Mouse (Mus musculus): ENCODE results near the gene Pten. TPM values are rescaled to one million over a fixed set of nuclear protein-coding genes. Genes with fewer than 3 reads are reported as not detected.

The Pten gene
- polyA plus RNA-seq, 1 experiment from 2014 or later, result 12.0 TPM

GRCm38 (mm10) chr19:32749425-32749824 lies 7.9 kb upstream of the Pten start:
- no peaks in the 10 kb centered on the region for H3K27me3 ChIP-seq (ENCODE audit: control insufficient read depth, insufficient read depth, low read depth, low read length)
- H3K9ac ChIP-seq (ENCODE audit: low read depth, low read length), result no peak overlapping the region
- H3K4me1 ChIP-seq (ENCODE audit: control insufficient read depth, insufficient read depth, low read length), result peaks cover 2% of the 10 kb centered on the region
- no peaks in the 10 kb centered on the region for H3K36me3 ChIP-seq (ENCODE audit: control insufficient read depth, insufficient read depth, low read length)
- H3K4me3 ChIP-seq (ENCODE audit: low read depth, low read length), result no peak overlapping the region
- no peaks in the 10 kb centered on the region for H3K9me3 ChIP-seq (replicated peaks; ENCODE audit: control insufficient read depth, low read length, poor library complexity, severe bottlenecking)
- H3K27ac ChIP-seq (ENCODE audit: low read length), result no peak overlapping the region
- ATAC-seq, result no peak
- H3K4me2 ChIP-seq (ENCODE audit: low read length), result no peak overlapping the region
- under 1% methylated on average over 6 of the region's 6 CpGs for WGBS

GRCm38 (mm10) chr19:32752357-32752756 lies 4.9 kb upstream of the Pten start:
- Histone ChIP-seq H3K36me3 (ENCODE audit: control insufficient read depth, insufficient read depth, low read length) (no peaks in the 10 kb centered on the region), H3K27ac (ENCODE audit: low read length) (no peak overlapping the region), H3K27me3 (ENCODE audit: control insufficient read depth, insufficient read depth, low read depth, low read length) (no peaks in the 10 kb centered on the region), H3K4me1 (ENCODE audit: control insufficient read depth, insufficient read depth, low read length) (peaks cover 12% of the 10 kb centered on the region), H3K9ac (ENCODE audit: low read depth, low read length) (no peak overlapping the region), H3K9me3 (replicated peaks; ENCODE audit: control insufficient read depth, low read length, poor library complexity, severe bottlenecking) (no peaks in the 10 kb centered on the region), H3K4me3 (ENCODE audit: low read depth, low read length) (no peak overlapping the region), H3K4me2 (ENCODE audit: low read length) (no peak overlapping the region)
- ATAC-seq, result no peak
- 94% methylated on average over 6 of the region's 6 CpGs for WGBS

- Histone ChIP-seq H3K27me3 (ENCODE audit: control insufficient read depth, insufficient read depth, low read depth, low read length) (no peaks in the 10 kb centered on the region), H3K9me3 (replicated peaks; ENCODE audit: control insufficient read depth, low read length, poor library complexity, severe bottlenecking) (no peaks in the 10 kb centered on the region), H3K4me2 (ENCODE audit: low read length) (no peak overlapping the region), H3K36me3 (ENCODE audit: control insufficient read depth, insufficient read depth, low read length) (no peaks in the 10 kb centered on the region), H3K27ac (ENCODE audit: low read length) (no peak overlapping the region), H3K4me1 (ENCODE audit: control insufficient read depth, insufficient read depth, low read length) (peaks cover 12% of the 10 kb centered on the region), H3K9ac (ENCODE audit: low read depth, low read length) (no peak overlapping the region), H3K4me3 (ENCODE audit: low read depth, low read length) (no peak overlapping the region)
- 81% methylated on average over 3 of the region's 3 CpGs for WGBS
- no peak for ATAC-seq
Observed at GRCm38 (mm10) chr19:32753386-32753785, 3.9 kb upstream of the Pten start.

DNA sequence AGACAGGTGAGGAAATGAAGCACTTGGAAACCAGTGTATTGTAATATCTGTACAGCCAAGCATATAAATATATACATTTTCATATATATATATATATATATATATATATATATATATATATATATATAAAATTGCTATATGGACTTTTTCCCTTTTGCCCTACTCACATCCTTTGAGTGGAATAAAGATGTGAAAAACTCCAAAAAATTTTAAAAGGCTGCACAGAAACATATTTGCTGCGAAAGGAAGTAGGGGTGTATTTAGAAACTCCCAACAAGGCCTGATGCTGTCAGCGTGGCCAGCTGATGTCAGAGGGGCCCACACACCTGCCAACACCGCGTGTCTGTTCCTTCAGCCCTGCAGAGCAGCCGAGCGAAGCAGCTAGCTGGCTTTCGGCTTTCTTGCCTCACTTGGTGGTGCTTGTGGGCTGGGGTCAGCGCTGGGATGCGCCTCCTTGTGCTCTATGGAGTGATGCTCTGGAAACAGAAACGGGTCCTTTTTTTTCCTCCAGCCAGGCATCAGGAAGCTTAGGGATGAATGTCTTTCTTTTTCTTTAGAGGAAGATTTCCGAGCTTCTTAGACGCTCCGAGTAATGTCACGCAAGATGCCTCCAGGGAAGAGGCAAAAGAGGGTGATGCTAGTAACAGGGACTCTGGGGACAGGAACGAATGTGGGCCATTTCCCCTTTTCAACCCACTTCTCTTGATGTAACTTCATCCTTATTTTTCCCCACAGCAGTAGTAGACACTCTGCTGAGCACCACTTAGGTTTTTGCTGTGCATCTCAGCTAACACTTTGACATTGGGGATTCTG lies 2.9 kb upstream of the Pten start:
- no peak overlapping the region for H3K4me3 ChIP-seq (ENCODE audit: low read depth, low read length)
- H3K4me1 ChIP-seq (ENCODE audit: control insufficient read depth, insufficient read depth, low read length), result peaks cover 12% of the 10 kb centered on the region
- no peaks in the 10 kb centered on the region for H3K9me3 ChIP-seq (replicated peaks; ENCODE audit: control insufficient read depth, low read length, poor library complexity, severe bottlenecking)
- peak overlapping the region; percentile 95; the same call in 1 of the 2 replicates for H3K9ac ChIP-seq (ENCODE audit: low read depth, low read length)
- H3K4me2 ChIP-seq (ENCODE audit: low read length), result peak overlapping the region; percentile 85
- H3K27ac ChIP-seq (ENCODE audit: low read length), result no peak overlapping the region
- WGBS, result 15% methylated on average over 15 of the region's 15 CpGs
- H3K36me3 ChIP-seq (ENCODE audit: control insufficient read depth, insufficient read depth, low read length), result no peaks in the 10 kb centered on the region
- no peak for ATAC-seq
- H3K27me3 ChIP-seq (ENCODE audit: control insufficient read depth, insufficient read depth, low read depth, low read length), result no peaks in the 10 kb centered on the region

- peak overlapping the region; percentile 99 for H3K27ac ChIP-seq (ENCODE audit: low read length)
- H3K27me3 ChIP-seq (ENCODE audit: control insufficient read depth, insufficient read depth, low read depth, low read length), result no peaks in the 10 kb centered on the region
- H3K4me2 ChIP-seq (ENCODE audit: low read length), result peak overlapping the region; percentile 85
- H3K36me3 ChIP-seq (ENCODE audit: control insufficient read depth, insufficient read depth, low read length), result no peaks in the 10 kb centered on the region
- peaks cover 12% of the 10 kb centered on the region for H3K4me1 ChIP-seq (ENCODE audit: control insufficient read depth, insufficient read depth, low read length)
- peak overlapping the region; percentile 69 for H3K4me3 ChIP-seq (ENCODE audit: low read depth, low read length)
- 5% methylated on average over 12 of the region's 12 CpGs for WGBS
- peak overlapping the region; percentile 95 for H3K9ac ChIP-seq (ENCODE audit: low read depth, low read length)
- no peak for ATAC-seq
- no peaks in the 10 kb centered on the region for H3K9me3 ChIP-seq (replicated peaks; ENCODE audit: control insufficient read depth, low read length, poor library complexity, severe bottlenecking)
Observed at GRCm38 (mm10) chr19:32755104-32755791, 2.0 kb upstream of the Pten start.

DNA sequence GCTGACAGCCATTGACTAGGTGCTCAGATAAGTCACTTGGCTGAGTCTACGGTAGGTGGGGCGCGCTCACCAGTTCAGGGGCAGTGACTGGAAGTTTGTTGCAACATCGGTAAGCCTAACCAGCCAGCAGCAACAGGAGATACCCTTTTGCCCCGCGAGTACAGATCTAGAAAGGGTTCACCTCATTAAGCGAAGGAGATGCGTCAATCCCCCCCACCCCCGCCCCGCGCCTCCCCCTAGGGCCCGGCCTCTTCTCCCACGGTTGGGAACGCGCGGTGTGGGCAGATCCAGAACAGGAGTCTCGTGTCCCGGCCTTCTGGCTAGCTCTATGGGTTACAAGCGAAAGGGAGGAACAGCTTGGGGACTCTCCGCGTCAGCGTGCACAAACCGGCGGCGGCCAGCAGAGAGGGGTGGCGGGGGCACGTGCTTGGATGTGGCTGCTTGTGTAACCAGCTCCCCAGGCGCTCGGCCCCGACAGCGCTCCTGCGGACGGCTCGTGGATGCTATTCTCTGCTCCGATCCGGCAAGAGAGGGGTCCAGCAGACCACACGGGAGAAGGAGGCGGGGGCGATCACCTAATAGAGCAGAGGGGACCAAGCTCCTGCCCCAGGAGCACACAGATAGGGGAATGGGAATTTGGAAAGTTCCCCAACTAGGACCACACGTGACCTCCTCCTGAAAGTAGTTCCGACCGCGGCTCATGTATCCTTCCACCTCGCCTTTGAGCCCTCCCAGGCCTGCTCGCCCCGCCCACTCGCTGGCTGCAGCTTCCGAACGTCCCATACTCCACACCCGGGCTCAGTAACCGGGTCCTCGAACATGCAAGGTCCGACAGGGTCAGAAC lies 1.3 kb upstream of the Pten start:
- ATAC-seq, result peak; percentile 85
- Histone ChIP-seq H3K4me3 (ENCODE audit: low read depth, low read length) (peak overlapping the region; percentile 69), H3K4me1 (ENCODE audit: control insufficient read depth, insufficient read depth, low read length) (peaks cover 17% of the 10 kb centered on the region), H3K27me3 (ENCODE audit: control insufficient read depth, insufficient read depth, low read depth, low read length) (no peaks in the 10 kb centered on the region), H3K27ac (ENCODE audit: low read length) (peak overlapping the region; percentile 99), H3K4me2 (ENCODE audit: low read length) (peak overlapping the region; percentile 85), H3K9me3 (replicated peaks; ENCODE audit: control insufficient read depth, low read length, poor library complexity, severe bottlenecking) (no peaks in the 10 kb centered on the region), H3K9ac (ENCODE audit: low read depth, low read length) (peak overlapping the region; percentile 95), H3K36me3 (ENCODE audit: control insufficient read depth, insufficient read depth, low read length) (no peaks in the 10 kb centered on the region)
- WGBS, result under 1% methylated on average over 51 of the region's 53 CpGs

DNA sequence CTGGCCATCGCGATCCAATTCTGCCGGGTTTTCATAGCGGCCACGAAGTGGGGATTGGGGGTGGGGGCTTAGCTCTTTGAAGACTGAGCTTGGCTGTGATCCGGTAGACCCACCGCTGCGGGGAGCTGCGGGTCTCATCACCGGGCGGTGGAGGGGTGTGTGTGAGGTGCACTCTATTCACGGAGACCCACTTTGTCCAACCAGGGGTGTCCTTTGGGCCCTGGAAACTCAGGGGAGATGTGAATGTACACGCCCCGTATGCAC lies 729 bp upstream of the Pten start:
- WGBS, result under 1% methylated on average over 14 of the region's 14 CpGs
- Histone ChIP-seq H3K27me3 (ENCODE audit: control insufficient read depth, insufficient read depth, low read depth, low read length) (no peaks in the 10 kb centered on the region), H3K4me1 (ENCODE audit: control insufficient read depth, insufficient read depth, low read length) (peaks cover 20% of the 10 kb centered on the region), H3K36me3 (ENCODE audit: control insufficient read depth, insufficient read depth, low read length) (no peaks in the 10 kb centered on the region), H3K27ac (ENCODE audit: low read length) (peak overlapping the region; percentile 99), H3K4me3 (ENCODE audit: low read depth, low read length) (peak overlapping the region; percentile 69), H3K9ac (ENCODE audit: low read depth, low read length) (peak overlapping the region; percentile 95), H3K4me2 (ENCODE audit: low read length) (peak overlapping the region; percentile 85), H3K9me3 (replicated peaks; ENCODE audit: control insufficient read depth, low read length, poor library complexity, severe bottlenecking) (no peaks in the 10 kb centered on the region)
- ATAC-seq, result peak; percentile 72

- Histone ChIP-seq H3K9ac (ENCODE audit: low read depth, low read length) (peak overlapping the region; percentile 98), H3K36me3 (ENCODE audit: control insufficient read depth, insufficient read depth, low read length) (no peaks in the 10 kb centered on the region), H3K27ac (ENCODE audit: low read length) (peak overlapping the region; percentile 99), H3K27me3 (ENCODE audit: control insufficient read depth, insufficient read depth, low read depth, low read length) (no peaks in the 10 kb centered on the region), H3K4me2 (ENCODE audit: low read length) (peak overlapping the region; percentile 63), H3K4me1 (ENCODE audit: control insufficient read depth, insufficient read depth, low read length) (peaks cover 28% of the 10 kb centered on the region), H3K9me3 (replicated peaks; ENCODE audit: control insufficient read depth, low read length, poor library complexity, severe bottlenecking) (no peaks in the 10 kb centered on the region), H3K4me3 (ENCODE audit: low read depth, low read length) (peak overlapping the region; percentile 69)
- WGBS, result under 1% methylated on average over 42 of the region's 69 CpGs
- ATAC-seq, result peak; percentile 12
Observed at GRCm38 (mm10) chr19:32757831-32758792, 815 bp downstream of the Pten start.

Data from midbrain, embryonic 16.5 days (tissue).